Mouse (Mus musculus) cerebellum, adult 18-20 months (tissue): ENCODE results near the gene Pla2g5.
"Not testable (repeated sequence)": the region's sequence is repeated elsewhere in the genome, so short reads cannot be mapped to it uniquely, and the experiment has no call there.

ENCODE experiments used
- DNase-seq, 2 experiments: peaks; one replicate each; pipeline ENCODE4 v3.0.0; 2021

Gene Pla2g5

GRCm38 (mm10) chr4:138863344-138863998, at the start of gene Pla2g5:
Gene Pla2g5, minus strand, starts transcription at chr4:138863482.
- DNase-seq, result no peak

DNA sequence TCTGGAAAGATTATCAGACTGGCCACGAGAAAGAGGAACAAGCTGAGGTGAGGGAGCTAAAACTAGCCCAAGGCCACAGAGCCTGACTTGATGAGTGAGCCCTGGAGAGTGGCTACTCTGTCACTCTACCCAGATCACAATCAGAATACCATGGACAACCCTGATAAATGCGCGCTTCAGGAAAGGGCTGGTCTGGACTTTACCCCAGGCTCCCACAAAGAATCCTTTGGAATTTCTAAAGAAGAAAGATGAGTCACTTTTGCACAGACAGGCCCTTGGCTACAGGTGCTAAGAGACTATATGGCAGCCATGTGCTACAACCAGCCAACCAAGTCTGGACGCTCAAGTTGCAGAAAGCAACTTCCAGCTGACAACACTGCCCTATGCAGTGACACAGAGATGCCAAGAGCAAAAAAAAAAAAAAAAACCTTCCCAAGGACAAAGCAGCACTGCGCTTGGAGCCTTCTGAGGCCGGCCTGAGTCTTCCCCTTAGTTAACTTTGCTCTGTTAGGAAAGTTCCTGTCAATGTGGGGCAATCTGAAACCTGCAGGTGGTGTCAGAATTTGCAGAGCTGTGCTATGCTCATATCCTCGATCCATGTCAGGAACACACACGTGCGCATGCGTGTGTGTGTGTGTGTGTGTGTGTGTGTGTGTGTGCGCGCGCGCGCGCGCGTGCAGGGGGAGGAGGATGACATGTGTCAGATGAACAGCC, 42.5 kb upstream of the Pla2g5 start:
- no peak for DNase-seq

GRCm38 (mm10) chr4:138899361-138899760, 36.1 kb upstream of the Pla2g5 start:
- no peak for DNase-seq

DNA sequence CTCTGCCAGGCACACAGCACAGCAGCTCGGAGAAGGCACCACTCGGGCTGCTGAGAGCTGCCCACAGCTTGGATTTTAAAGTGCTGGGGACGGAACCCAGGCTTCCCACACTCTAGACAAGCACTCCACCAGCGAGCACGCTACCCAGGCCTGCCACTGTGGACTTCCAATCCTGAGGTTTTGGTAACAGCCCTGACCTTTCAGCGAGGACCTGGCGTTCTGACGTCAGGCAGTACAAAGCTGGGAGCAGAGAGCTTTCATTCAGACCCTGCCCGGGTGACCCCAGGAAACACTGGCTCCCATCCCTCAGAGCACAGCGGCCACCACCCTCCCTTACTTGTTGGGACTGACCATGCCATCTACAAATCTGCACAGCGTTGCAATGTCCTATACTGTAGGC, 30.5 kb upstream of the Pla2g5 start:
- not testable (repeated sequence) for DNase-seq

DNA sequence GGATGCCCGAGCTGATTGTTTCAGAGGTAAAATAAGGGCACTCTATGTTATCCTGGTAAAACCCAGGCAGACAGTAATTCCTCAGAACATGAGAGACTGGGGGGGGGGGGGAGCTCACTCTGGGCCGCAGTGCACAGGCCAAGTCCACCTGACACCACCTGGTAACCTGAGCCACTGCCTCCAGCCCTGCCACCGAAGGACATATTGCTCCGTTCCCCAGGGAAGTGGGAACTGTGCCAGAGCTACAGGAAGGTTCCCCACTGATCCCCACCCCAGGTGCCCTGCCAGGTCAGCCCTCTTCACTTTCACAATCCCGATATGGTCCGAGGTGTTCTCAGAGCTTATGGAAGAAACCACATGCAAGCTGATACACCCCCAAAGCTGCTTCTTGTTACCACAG, 29.4 kb upstream of the Pla2g5 start:
- peak; percentile 21 to 29 for DNase-seq

DNA sequence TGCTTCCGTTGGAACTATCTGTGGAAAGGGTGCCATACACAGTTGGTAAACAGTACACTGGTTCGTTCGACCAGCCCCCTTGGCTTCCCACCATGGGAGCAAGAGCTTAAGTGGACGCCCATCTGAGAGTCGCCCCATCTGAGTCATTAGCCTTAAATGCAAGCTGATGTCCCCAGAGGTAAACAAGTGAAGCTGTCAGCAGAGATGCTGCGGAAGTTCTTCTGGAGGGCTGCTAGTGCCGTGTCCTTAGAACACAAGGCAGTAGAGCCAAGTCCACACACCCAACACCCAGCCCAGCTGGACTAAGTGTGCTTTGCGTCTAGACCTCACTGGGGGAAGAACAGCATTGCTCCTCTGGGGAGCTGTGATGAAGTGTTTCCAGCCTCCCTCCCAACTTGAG, 26.4 kb upstream of the Pla2g5 start:
- DNase-seq, result no peak

- DNase-seq, result no peak
These were observed 25.9 kb upstream of the Pla2g5 start for GRCm38 (mm10) chr4:138889165-138889564.

DNA sequence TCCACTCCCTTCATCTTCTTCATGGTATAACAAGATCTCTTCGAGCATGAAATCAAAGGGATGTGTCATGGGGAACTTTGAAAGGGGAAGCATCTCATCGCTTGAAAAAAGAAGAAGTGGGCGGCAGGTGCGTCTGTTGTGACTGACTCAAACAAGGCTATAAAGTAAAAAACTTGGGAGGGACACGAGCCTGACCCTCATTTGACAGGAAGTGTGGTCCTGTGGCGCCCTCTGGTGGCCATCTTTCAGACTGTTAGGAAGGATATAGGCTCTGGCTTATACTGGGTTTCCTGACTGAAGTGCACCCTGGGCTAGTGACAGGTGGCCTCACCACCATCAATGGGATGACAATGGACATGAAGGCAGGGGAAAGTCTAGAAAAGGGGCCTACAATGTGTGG, 21.0 kb upstream of the Pla2g5 start:
- peak; percentile 74 to 84 for DNase-seq

DNA sequence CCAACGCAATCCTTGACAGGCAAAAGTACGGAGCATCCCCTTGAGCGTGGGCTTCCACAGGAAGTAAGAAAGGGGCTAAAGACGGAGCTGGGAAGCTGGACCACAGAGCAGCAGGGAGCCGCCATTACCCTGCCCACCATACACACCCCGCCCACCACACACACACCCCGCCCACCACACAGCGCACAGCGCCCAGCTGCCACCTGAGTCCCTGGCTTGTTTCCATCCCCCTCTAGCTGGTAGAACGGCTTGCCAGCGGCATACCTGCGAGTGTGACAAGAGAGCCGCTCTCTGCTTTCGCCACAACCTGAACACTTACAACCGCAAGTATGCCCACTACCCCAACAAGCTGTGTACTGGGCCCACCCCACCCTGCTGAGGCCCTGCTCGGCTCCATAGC, 18.9 kb upstream of the Pla2g5 start:
- no peak for DNase-seq

DNA sequence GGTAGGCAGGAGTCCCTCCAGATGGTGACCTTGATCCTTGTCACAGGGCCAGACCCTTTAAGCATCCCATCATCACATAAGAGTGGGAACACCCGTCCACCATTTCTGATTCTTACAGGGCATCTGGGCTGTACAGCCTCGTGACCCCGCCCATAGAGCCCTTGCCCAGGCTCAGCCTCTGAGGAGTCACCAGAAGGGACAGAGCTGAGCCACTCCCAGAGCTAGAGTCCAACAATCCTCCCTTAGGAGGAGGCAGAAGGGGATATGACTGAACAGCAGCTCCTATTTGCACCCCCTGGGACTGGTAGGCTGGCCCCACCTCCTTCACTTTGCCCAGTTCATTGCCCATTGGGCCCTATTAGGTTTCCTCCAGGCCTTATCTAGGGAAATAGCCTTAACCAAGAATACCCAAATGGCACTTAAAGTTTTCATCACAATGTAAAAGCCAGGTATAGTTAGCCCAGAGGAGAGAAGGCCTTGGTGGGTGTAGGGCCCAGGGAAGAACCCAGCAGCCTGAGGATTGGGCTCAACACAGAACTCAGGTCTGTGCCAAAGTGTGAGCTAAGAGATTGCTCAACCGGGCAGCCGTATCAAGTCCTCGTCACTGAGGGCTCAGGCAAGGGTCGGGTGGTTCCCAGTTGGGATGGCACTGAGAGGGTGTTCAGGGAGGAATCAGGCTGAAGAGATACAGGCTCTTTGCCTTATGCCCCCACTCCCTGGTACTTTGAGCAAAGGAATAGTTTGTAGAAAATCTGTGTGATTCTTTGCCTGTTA, 17.7 kb upstream of the Pla2g5 start:
- DNase-seq, result no peak

DNA sequence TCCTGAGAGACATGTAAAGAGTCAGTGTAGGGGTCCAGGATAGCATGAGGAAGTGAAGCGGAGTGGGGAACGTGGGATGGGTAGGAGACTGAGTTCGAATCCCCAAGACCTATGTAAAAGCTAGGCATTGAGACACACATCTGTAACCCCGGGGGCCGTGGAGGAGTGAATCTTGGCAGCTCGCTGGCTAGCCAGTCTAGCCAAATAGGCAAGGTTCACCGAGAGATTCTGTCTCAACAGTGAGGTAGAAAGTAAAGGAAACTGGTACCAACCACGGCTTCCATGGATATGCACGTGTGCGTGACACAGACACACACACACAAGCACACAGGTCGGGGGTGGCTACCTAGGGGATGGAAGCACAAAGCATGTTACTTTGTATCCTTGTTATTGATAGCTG, 16.5 kb upstream of the Pla2g5 start:
- no peak for DNase-seq

GRCm38 (mm10) chr4:138878783-138879182, 15.5 kb upstream of the Pla2g5 start:
- no peak for DNase-seq

- no peak for DNase-seq
These were observed 14.4 kb upstream of the Pla2g5 start, which contains the start of gene Pla2g2e for GRCm38 (mm10) chr4:138877731-138878130. Gene Pla2g2e, plus strand, starts transcription at chr4:138877942.

GRCm38 (mm10) chr4:138875986-138876385, 12.7 kb upstream of the Pla2g5 start:
- no peak for DNase-seq

DNA sequence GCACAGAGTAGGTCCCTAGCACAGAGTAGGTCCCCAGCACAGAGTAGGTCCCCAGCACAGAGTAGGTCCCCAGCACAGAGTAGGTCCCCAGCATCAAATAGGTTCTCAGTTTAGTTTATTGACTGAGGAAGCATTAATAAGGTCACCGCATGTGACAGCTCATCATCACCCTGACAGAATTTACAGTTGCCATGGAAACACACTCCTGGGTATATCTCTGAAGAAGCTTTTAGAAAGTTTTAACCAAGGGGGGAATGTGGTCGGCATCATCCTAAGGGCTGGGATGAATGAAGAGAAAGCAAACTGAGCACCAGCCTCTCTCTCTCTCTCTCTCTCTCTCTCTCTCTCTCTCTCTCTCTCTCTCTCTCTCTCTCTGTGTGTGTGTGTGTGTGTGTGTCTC, 12.0 kb upstream of the Pla2g5 start:
- not testable (repeated sequence) for DNase-seq

DNA sequence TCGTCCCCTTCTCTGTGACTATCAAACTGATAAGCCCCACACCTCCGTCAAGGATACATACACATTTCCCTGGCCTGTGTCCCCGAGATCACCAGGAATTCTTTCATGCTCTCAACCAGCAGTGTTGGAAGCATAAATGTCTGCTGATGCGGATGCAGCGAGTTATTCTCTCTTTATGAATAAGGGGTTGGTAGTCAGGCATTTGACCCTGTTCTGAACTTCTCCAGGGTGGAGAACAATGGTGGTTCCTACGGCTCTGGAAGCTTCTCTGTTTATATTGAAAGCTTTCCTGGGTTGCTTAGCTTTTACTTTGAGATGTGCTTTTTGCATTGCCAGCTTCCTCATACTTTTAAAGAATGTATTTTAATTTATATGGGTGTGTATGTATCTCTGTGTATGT, 10.6 kb upstream of the Pla2g5 start, which contains the start of gene Gm13030:
Gm13030 (minus strand) TSS at position 101 of the 400 bp plus-strand sequence.
- no peak for DNase-seq

GRCm38 (mm10) chr4:138868666-138869065, 5.4 kb upstream of the Pla2g5 start:
- no peak for DNase-seq

GRCm38 (mm10) chr4:138866413-138866812, 3.1 kb upstream of the Pla2g5 start:
- peak; percentile 72 to 79 for DNase-seq

- DNase-seq, result no peak
These were observed 2.7 kb upstream of the Pla2g5 start for GRCm38 (mm10) chr4:138865991-138866390.

DNA sequence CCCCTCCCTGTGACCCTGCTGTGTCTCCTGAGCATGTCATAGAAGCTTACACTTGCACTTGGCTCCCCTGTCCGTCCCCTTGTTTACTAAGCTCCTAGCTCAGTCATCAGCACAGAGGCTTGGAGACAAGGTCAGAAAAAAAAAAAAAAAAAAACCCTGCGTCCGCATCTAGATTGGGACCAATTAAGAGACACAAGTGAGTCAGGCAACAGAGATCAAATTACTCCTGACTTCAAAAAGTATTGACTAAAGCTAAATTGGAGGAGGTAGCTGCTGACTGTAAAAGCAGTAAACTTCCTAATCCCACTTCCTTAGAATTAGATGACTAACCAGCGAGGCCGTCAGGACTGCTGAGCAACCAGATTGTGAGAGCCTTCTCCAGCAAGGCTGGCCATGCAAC, 1.8 kb upstream of the Pla2g5 start:
- no peak for DNase-seq

DNA sequence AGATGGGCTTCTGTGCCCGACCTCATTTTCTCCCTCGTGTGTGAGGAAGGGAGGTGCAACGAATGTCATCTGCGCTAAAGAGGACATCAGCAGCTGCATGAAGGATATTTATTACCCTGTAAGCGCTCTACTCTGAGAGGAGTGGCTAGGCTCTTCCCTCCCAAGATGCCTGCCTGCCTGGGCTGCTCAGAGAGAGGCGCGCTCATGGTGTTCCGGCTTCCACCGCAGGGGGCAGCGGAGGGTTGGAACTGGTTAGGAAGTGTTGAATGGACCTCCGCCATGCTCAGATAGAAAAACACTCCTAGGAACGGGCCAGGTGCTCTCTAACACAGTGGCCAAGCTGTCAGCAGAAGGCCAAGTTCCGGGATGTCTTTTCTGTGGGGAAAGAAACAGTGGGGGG, 3.6 kb downstream of the Pla2g5 start:
- peak; percentile 90 to 92 for DNase-seq

DNA sequence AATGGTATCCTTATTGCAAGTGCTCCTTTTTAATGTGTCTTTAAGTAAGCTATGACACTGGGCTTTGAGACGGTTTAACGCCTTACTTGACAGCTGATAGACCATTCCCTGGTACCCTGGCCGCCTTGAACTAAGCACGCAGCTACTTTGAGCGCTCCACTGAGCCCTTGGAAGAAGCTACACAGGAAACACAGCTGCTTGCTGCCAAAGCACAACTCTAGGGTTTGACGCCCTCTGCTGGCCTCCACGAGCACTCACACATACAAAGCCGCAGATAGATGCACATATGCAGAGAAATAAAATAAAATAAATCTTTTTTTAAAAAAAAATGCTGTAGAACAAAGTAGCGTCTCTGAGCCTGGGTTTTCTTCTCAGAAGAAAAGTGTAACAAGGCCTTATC, 4.0 kb downstream of the Pla2g5 start:
- DNase-seq, result peak; percentile 18 to 63

GRCm38 (mm10) chr4:138858446-138858845, 4.8 kb downstream of the Pla2g5 start:
- DNase-seq, result peak; percentile 17 to 24

GRCm38 (mm10) chr4:138857576-138857975, 5.7 kb downstream of the Pla2g5 start:
- no peak for DNase-seq
